Mouse (Mus musculus) urinary bladder, adult 2 months (tissue): Measurements from ENCODE around the gene Coro2a. TPM values are rescaled to one million over a fixed set of nuclear protein-coding genes. Genes with fewer than 3 reads are reported as not detected.
"Not testable (repeated sequence)": the region's sequence is repeated elsewhere in the genome, so short reads cannot be mapped to it uniquely, and the experiment has no call there.

Experiments used
- DNase-seq: peaks from one replicate; pipeline ENCODE4 v3.0.0; 2022; ENCODE audit warnings: low spot score
- polyA plus RNA-seq: library from polyadenylated mRNA; depleted of rRNA; stranded (reverse); fragments of >200 nt; gene quantifications from 2 replicates; pipeline ENCODE4 v1.2.3, GENCODE M21; 2012

Coro2a gene
- polyA plus RNA-seq, 1 experiment: 6.4 TPM

- DNase-seq: not testable (repeated sequence)
These were observed 17.5 kb downstream of the Coro2a start for GRCm38 (mm10) chr4:46584536-46584935.

- not testable (repeated sequence) for DNase-seq
These were observed 17.9 kb downstream of the Coro2a start for GRCm38 (mm10) chr4:46584084-46584483.

DNA sequence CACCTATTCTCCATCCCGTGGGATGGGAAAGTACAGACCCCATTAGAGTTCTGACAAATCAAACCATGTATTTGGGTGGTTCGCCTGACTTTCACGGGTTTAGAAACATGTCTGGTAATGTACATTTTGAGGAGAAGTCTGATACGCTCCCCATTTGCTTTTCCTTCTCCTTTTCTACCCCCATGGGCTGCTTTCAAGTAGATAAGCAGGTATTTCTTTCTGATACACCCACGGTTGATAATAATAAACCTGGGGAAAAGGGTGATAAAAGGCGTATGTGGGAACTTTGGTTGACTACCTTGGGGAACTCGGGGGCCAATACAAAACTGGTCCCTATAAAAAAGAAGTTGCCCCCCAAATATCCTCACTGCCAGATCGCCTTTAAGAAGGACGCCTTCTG is 20.0 kb downstream of the Coro2a start:
- DNase-seq: not testable (repeated sequence)

GRCm38 (mm10) chr4:46581577-46581976 is 20.4 kb downstream of the Coro2a start:
- DNase-seq: not testable (repeated sequence)

DNA sequence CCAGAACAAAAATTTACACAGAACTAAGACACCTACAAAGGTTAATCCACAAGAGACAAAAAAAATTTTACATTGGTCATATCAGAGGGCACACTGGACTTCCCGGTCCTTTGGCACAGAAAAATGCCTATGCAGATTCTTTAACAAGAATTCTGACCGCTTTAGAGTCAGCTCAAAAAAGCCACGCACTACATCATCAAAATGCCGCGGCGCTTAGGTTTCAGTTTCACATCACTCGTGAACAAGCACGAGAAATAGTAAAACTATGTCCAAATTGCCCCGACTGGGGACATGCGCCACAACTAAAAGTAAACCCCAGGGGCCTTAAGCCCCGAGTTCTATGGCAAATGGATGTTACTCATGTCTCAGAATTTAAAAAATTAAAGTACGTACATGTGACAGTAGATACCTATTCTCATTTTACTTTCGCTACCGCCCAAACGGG is 21.2 kb downstream of the Coro2a start:
- DNase-seq: not testable (repeated sequence)

- not testable (repeated sequence) for DNase-seq
These were observed 23.1 kb downstream of the Coro2a start for GRCm38 (mm10) chr4:46578796-46579346.

GRCm38 (mm10) chr4:46578228-46578627 is 23.8 kb downstream of the Coro2a start:
- DNase-seq: no peak

- not testable (repeated sequence) for DNase-seq
These were observed 26.3 kb downstream of the Coro2a start for GRCm38 (mm10) chr4:46575509-46576284.

- peak; percentile 11 for DNase-seq
These were observed 27.2 kb downstream of the Coro2a start for GRCm38 (mm10) chr4:46574841-46575240.

DNA sequence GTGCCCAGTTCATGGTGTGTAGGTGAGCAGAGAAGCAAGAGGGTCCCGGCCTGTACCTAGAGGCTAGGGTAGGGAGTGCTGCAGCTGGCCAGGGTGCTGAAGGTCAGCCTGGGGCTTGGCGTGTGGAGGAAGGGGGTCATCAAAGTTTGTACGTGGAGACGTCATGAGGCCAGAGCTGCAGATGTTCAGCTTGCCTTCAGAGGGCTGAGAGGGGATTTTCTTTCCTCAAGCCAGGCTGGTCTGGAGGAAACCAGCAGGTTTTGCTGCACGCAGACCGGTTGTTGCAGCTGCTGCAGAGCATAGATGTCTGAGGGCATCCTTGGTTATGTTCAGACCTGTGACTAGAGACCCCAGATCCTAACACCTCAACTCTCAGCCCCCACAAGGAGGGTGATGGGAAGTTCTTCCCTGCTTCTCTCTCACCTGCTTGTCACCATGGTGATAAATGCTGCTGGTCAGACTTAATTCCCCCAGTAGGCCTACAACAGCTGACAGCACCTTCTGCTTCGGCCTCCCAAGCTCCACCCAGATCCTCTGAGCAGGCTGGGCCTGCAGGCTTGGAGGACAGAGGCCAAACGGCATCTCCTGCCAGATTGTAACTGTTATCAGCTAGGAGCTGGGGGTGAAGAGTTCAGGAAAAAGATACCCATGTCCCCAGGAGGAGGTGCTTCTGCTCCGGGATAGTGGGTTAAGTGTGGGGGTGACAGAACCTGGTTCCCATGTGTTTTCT is 27.8 kb downstream of the Coro2a start:
- peak; percentile 13 for DNase-seq

GRCm38 (mm10) chr4:46572616-46573015 is 29.4 kb downstream of the Coro2a start:
- peak; percentile 16 for DNase-seq

DNA sequence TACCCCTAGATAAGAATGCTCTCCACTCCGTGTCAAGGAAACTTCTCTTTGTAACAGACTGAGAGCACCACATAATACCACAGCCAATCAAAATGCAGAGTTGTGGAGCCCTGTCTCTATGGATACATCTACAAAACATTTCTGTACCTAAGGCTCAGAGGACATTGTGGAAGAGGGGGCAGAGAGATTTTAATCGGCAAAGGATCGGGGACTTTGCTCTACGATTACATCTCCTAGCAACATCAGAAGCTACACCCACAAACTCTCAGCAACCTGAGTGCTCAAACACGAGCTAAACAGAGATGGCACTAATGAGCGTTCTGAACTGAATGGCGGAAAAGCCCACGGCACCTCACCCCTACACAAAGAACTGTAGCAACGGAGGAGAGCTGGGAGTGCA is 30.3 kb downstream of the Coro2a start:
- DNase-seq: no peak

- peak; percentile 16 for DNase-seq
These were observed 32.3 kb downstream of the Coro2a start for GRCm38 (mm10) chr4:46569671-46570070.

- DNase-seq: no peak
These were observed 33.8 kb downstream of the Coro2a start for GRCm38 (mm10) chr4:46568169-46568568.

DNA sequence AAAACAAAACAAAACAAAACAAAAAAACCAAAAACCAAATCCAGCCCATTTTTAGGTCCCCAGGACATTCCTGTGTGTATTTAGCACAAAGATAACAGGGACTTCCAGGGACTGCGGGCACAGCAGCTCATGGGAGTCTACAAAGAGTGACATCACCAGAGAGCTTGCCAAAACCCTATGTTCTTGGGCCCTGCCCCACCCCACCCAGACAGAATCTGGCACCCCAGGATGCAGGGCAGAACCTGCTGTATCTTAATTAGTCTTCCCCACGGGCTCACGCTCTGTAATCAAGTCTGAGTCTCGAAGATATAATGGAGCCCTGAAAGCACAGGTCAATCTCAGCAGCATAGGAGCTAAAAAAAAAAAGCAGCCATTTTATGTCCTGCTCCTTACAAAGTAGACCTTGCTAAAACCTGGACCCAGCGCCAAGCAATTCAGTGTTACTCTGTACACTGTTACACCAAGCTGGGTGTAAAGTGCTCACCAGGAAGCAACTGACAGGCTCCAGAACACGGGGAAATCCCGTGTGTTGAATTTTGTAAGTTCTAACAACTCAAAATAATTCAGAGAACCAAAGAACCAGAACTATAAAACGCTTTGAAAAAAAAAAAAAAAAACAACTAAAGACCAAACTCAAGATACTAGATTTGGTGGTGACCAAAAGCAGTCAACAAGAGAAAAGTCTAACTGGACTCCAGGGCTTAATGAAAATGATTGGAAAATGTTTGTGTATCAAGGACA is 34.9 kb downstream of the Coro2a start:
- DNase-seq: peak; percentile 8

GRCm38 (mm10) chr4:46565393-46565955 is 36.5 kb downstream of the Coro2a start:
- DNase-seq: peak; percentile 17

GRCm38 (mm10) chr4:46564247-46564646 is 37.8 kb downstream of the Coro2a start:
- DNase-seq: no peak

DNA sequence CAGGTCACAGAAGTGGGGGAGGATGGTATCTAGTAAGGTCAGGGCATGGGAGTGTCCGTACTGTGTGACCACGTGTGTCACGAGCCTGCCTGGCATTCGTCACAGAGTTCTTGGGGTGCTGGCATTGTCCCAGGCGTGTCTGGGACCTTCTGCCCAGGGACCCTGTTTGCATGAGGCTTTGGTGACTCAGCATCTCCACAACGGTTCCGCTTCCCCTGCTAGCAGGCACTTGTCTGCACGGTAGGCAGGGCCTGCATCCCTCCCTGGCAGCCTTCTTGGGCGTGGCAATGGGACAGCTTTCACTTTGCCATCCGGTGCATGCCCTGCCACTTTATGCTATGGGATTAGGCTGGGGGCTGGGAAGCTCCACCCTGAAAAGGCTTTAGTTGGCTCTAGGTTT is 38.2 kb downstream of the Coro2a start:
- peak; percentile 53 for DNase-seq

GRCm38 (mm10) chr4:46562841-46563240 is 39.2 kb downstream of the Coro2a start:
- peak; percentile 11 for DNase-seq

DNA sequence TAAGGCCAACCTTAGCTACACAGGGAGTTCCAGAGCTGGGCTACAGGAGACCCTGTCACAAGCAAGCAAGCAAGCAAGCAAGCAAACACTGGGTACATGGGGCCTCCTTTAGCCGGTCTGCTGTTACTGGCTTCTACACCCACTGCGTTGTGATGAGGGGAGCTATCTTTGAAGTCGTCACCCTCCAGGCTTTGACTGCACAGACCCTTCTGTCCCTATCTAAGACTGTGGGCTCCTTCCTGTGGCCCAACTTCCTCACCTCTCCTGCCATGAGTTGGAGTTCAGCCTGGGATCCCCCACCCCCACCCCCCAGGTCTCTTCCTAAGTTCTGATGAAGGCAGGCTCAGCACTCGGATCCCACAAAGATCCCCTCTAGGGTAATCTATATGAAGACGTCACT is 40.0 kb downstream of the Coro2a start:
- peak; percentile 6 for DNase-seq

GRCm38 (mm10) chr4:46560069-46560705 is 41.8 kb downstream of the Coro2a start:
- peak; percentile 22 for DNase-seq
